Mouse (Mus musculus) cerebellum, adult 18-20 months (tissue): ENCODE results near the gene Tnpo3.

ENCODE experiments used
- DNase-seq, 2 experiments: peaks; one replicate each; pipeline ENCODE4 v3.0.0; 2021

The Tnpo3 gene

GRCm38 (mm10) chr6:29609111-29610019, at the start of gene Tnpo3:
TSS of gene Tnpo3 (minus strand) at chr6:29609887.
- peak; percentile 95 to 96 for DNase-seq

- DNase-seq: no peak
These were observed 49.2 kb upstream of the Tnpo3 start for GRCm38 (mm10) chr6:29658626-29659475.

DNA sequence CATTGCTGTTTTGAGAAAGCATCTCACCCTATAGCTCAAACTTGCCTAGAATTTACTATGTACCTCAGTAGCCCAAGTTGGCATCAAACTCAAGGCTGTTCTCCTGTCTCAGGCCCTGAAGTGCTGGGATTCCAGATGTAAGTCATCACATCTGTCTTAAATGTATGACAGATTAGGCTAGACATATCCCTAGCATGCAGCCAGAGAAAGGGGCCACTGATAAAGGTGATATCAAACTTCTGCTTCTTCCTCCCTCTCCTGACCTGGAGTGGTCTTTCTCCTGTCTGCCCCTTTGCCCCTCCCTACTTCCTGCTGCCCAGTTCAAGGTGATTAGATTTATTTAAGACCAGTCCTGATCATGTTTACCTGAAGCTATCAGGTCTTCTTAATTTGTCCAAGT, 43.6 kb upstream of the Tnpo3 start:
- no peak for DNase-seq

- no peak for DNase-seq
These were observed 40.5 kb upstream of the Tnpo3 start for GRCm38 (mm10) chr6:29650170-29650549.

DNA sequence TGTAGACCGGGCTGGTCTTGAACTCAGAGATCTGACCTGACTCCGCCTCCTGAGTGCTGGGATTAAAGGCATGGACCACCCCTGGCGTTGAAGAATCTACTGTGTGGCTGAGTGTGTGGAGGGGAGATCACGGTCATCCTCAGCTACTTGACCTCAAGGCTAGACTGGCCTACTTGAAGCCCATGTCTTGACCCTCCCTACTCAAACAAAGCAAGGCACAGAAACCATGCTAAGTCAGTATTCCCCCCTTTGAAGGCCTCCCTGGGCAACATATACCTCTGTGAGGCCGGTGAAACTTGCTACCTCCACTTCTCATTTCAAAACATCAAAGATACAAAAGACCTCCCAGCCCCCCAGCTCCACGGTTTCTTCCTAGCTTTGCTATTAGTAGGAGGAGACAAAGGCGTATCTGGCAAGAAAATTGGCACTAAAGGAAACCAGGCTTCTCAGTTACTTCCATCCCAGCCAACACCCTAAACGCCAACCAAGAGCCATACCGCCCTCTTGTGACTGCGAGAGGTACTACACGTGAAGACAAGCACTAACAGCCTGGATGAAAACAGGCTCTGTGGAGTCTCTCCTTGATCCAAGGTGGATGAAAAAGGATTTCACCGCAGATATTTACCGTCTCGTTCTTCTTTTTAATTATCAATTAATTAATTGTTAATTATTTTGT, 39.9 kb upstream of the Tnpo3 start:
- peak; percentile 79 to 86 for DNase-seq

GRCm38 (mm10) chr6:29641816-29642215, 32.1 kb upstream of the Tnpo3 start:
- no peak for DNase-seq

DNA sequence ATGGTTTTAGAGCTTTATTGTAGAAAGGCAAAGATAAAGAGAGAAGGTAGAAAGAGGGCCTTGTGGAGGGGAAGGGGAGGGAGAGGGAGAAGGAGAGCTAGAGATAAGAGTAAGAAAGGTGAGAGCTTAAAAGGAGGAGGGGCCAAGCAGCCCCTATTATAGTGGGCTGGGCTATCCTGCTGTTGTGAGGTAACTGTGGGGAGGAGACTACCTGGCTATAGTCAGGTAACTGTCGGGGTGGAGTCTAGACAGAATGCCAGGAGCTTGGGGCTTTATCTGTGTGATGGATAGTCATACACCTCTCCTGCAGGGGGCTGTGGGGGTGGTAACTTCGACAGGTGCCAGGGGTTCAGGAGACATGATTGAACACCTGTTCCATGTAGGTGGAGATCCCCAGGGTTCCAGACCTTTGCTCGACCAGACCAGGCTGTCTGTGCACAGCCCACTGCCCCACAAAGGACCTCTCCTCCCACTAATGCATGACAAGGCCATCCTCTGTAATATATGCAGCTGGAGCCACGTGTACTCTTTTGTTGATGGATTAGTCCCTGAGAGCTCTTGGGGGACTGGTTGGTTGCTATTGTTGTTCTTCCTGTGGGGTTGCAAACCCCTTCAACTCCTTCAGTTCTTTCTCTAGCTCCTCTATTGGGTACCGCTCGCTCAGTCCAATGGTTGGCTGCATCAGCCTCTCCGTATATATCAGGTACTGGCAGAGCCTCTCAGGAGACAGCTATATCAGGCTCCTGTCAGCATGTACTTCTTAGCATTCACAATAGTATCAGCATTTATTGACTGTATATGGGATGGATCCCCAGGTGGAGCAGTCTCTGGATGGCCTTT, 30.1 kb upstream of the Tnpo3 start:
- DNase-seq: no peak

DNA sequence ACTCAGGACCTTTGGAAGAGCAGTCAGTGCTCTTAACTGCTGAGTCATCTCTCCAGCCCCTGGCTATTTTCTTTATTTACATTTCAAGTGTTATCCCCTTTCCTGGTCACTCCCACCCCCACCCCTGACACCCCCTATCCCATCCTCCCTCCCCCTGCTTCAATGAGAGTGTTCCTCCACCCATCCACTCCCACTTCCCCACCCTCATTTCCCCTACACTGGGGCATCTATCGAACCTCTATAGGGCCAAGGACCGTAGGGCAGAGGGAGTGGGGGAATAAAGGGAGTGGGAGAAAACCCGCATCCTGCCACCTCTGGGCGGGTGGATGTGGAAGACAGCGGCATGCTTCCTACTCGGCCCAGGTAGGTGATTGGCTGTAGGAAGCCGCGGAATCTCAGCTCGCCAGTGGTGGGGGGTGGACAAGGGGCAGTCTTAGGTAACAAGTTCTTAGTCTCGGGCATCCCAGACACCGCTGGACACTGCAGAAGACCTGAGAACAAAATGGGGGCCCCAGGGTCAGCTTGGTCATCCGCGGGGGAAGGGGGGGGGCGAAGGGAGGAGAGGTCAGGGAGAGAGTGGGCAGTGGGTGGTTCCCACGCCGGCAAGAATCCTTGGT, 29.3 kb upstream of the Tnpo3 start:
- DNase-seq: no peak

GRCm38 (mm10) chr6:29637397-29638373, 28.0 kb upstream of the Tnpo3 start:
- DNase-seq: no peak

- no peak for DNase-seq
These were observed 26.8 kb upstream of the Tnpo3 start for GRCm38 (mm10) chr6:29636322-29637092.

- DNase-seq: no peak
These were observed 24.9 kb upstream of the Tnpo3 start for GRCm38 (mm10) chr6:29634537-29634936.

- no peak for DNase-seq
These were observed 23.0 kb upstream of the Tnpo3 start for GRCm38 (mm10) chr6:29632552-29633292.

- no peak for DNase-seq
These were observed 22.3 kb upstream of the Tnpo3 start for GRCm38 (mm10) chr6:29631751-29632551.

GRCm38 (mm10) chr6:29630216-29630615, 20.5 kb upstream of the Tnpo3 start:
- DNase-seq: no peak

GRCm38 (mm10) chr6:29627756-29628155, 18.1 kb upstream of the Tnpo3 start:
- DNase-seq: no peak

DNA sequence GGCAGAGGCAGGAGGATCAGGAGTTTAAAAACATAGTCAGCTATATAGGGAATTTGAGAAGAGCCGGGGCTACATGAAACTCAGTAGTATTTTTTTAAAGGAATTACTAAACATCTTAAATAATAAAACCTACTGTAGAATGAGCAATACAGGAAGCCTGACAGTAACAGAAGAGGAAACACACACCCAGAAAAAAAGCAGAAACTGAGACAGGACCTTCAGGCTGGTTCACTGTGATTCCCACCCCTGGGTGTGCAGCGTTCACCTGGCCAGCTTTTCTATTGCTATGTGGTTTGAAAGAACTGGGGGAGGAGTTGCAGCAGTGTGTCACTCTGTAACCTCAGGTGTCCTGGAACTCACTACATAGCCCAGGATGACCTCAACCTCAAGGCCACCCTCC, 14.2 kb upstream of the Tnpo3 start:
- no peak for DNase-seq

GRCm38 (mm10) chr6:29622273-29622672, 12.6 kb upstream of the Tnpo3 start:
- no peak for DNase-seq
